Mouse (Mus musculus) left cerebral cortex, postnatal 36 days (tissue): ENCODE measurements around the gene Ggt5. TPM values are rescaled to one million over a fixed set of nuclear protein-coding genes. Genes with fewer than 3 reads are reported as not detected.

Experiments used
- DNase-seq, 2 experiments: peaks; one replicate each; pipeline ENCODE4 v3.0.0; 2021 to 2022; ENCODE audit warnings: low spot score in 2 of 2, mixed read lengths in 1 of 2
- intact Hi-C: fragments of 180-260 bp; cut with DNase I; formaldehyde crosslinking; loops from one replicate; pipeline ENCODE4 v1.15.1; 2025
- total RNA-seq, 2 experiments: library from RNA; stranded (reverse); gene quantifications; 2 replicates each; pipeline ENCODE4 v1.2.3; 2021

Gene Ggt5
- total RNA-seq, 2 experiments from 2014 or later: 1.6 to 2.9 TPM

DNA sequence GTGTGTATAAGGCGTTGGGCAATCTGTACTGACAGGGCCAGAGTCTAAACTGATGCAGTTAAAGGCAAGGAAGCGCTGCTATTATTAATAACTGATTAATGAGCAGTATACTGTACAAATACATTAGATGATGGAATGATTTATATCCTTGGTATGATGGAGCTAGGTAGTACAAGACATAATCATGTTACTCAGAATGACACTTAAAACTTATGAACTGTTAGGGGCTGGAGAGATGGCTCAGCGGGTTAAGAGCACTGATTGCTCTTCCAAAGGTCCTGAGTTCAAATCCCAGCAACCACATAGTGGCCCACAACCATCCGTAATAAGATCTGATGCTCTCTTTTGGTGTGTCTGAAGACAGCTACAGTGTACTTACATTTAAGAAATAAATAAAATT, 18.1 kb downstream of the Ggt5 start:
- intact Hi-C loops: no loop called here
- no peak for DNase-seq

- DNase-seq: no peak
- intact Hi-C loops: no loop called here
These were observed 19.8 kb downstream of the Ggt5 start for GRCm38 (mm10) chr10:75608975-75609374.

GRCm38 (mm10) chr10:75610486-75610885, 21.3 kb downstream of the Ggt5 start:
- intact Hi-C loops: no loop called here
- no peak for DNase-seq

- no peak for DNase-seq
- intact Hi-C loops: no loop called here
These were observed 26.9 kb downstream of the Ggt5 start for GRCm38 (mm10) chr10:75616044-75616443.

DNA sequence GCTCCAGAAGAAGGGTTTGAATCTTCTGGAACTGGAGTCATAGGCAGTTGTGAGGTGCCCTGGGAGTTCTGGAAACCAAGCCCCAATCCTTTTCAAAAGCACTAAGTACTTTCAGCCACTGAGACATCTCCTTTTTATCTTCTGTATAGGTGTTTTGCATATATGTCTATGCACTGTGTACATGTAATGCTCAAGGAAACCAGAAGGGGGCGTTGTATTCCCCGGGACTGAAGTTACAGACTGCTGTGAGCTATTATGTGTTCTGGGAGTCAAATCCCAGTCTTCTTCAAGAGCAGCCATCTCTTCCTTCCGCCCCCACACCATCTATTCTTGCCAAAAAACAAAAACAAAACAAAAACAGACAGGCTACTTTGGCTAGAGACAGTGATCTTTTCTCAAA, 31.7 kb downstream of the Ggt5 start:
- intact Hi-C loops: no loop called here

GRCm38 (mm10) chr10:75625920-75626319, 36.8 kb downstream of the Ggt5 start:
- DNase-seq: no peak
- intact Hi-C loops: no loop called here

More for the DNA sequence above, 31.7 kb downstream of the Ggt5 start:
- DNase-seq: no peak

- intact Hi-C loops: no loop called here
These were observed 37.9 kb downstream of the Ggt5 start for GRCm38 (mm10) chr10:75626991-75627390.

GRCm38 (mm10) chr10:75627490-75627889, 38.4 kb downstream of the Ggt5 start:
- DNase-seq: no peak
- intact Hi-C loops: no loop called here

More at GRCm38 (mm10) chr10:75626991-75627390, 37.9 kb downstream of the Ggt5 start:
- no peak for DNase-seq

DNA sequence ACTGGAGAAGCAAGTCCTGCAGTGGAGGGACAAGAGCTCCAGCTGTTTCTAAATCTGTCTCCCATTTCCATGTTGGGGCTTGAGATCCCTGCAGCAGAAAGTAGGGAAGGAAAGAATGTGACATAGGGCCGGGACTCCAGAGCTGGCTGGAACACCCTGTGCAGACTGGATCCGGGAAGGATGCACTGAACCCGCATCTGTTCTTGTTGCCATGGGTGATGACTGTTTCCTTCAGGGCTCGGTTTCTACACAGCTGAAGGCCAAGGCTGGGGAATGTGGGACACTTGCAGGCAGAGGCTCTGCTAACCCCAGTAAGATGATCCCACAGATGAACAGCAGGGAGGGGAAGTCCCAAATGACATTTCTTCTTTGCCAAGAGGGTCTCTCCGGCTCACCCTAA, 43.5 kb downstream of the Ggt5 start:
- DNase-seq: no peak
- intact Hi-C loops: no loop called here

DNA sequence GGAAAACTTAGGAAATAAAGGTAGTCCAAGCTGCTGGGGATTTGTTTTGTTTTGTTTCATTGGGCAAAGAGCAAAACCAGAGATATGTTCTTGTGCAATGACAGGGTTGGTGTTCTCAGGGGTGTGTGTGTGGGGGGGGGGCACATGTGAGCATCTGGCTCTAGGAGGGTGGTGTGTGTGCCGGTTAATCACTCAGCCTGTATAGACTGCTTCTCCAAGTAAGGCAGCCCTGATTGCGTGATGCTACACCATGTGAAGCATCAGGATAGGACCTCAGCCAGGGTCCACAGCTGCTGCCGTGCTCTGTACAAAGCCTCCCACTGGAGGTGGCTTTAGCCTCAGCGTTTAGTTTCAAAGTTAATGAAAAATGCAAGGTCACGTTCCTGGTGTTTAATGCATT, 43.9 kb downstream of the Ggt5 start:
- intact Hi-C loops: no loop called here
- no peak for DNase-seq

- DNase-seq: no peak
- intact Hi-C loops: loop anchor here (2.0 kb wide), 1 partner anchor 47 kb away; no protein-coding TSS in a partner anchor
These were observed 44.5 kb downstream of the Ggt5 start for GRCm38 (mm10) chr10:75633576-75634139.

DNA sequence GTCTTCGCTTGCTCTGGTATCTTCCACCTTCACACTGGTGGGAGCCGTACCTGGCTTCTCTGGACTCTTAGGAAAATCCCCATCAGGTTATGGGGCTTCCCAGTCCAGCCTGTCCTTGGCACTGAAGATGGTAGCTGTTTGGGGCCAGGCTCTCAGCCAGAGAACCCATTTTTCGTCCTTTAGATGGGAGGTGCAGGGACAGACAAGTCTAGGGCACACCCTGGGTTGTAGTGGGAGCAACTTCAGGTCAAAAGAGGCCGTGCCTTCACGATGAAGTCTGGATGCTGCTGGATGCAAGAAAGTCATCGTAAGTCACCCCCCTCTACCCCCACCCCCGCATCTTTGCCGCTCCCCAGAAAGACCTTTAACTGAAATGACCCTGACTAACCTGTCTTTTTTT, 45.5 kb downstream of the Ggt5 start:
- DNase-seq: no peak
- intact Hi-C loops: loop anchor here (2.0 kb wide), 1 partner anchor 48 kb away; no protein-coding TSS in a partner anchor

- intact Hi-C loops: loop anchor here (2.0 kb wide), 1 partner anchor 48 kb away; no protein-coding TSS in a partner anchor
- no peak for DNase-seq
These were observed 46.0 kb downstream of the Ggt5 start for GRCm38 (mm10) chr10:75635019-75635692.

- intact Hi-C loops: loop anchor here (2.0 kb wide), 3 partner anchors 49 to 215 kb away; no protein-coding TSS in a partner anchor
- peak; percentile 78 to 82 for DNase-seq
These were observed 46.5 kb downstream of the Ggt5 start for GRCm38 (mm10) chr10:75635693-75636055.

GRCm38 (mm10) chr10:75636084-75636786, 47.1 kb downstream of the Ggt5 start:
- intact Hi-C loops: loop anchor here (2.0 kb wide), 2 partner anchors 71 to 215 kb away; no protein-coding TSS in a partner anchor
- no peak for DNase-seq

- intact Hi-C loops: loop anchor here (2.0 kb wide), 2 partner anchors 69 to 213 kb away; no protein-coding TSS in a partner anchor
- DNase-seq: peak in 1 of 2 experiments; percentile 3
These were observed 48.6 kb downstream of the Ggt5 start for GRCm38 (mm10) chr10:75637711-75638110.

- intact Hi-C loops: no loop called here
- no peak for DNase-seq
These were observed 52.6 kb downstream of the Ggt5 start for GRCm38 (mm10) chr10:75641721-75642222.

- DNase-seq: peak in 1 of 2 experiments; percentile 2
These were observed 53.3 kb downstream of the Ggt5 start for GRCm38 (mm10) chr10:75642436-75642835.

GRCm38 (mm10) chr10:75642891-75643290, 53.8 kb downstream of the Ggt5 start:
- DNase-seq: peak in 1 of 2 experiments; percentile 3
- intact Hi-C loops: no loop called here

More at GRCm38 (mm10) chr10:75642436-75642835, 53.3 kb downstream of the Ggt5 start:
- intact Hi-C loops: no loop called here

- intact Hi-C loops: no loop called here
- DNase-seq: peak in 1 of 2 experiments; percentile 31
These were observed 54.7 kb downstream of the Ggt5 start, which contains the start of gene Susd2 for GRCm38 (mm10) chr10:75643741-75644343. Gene Susd2, minus strand, starts transcription at chr10:75644008.
